Mouse (Mus musculus): ENCODE results near the gene Fkbp6. TPM values are rescaled to one million over a fixed set of nuclear protein-coding genes. Genes with fewer than 3 reads are reported as not detected.

Gene Fkbp6
- polyA plus RNA-seq, 1 experiment from 2014 or later, result 0.38 TPM

- H3K4me2 ChIP-seq (ENCODE audit: low read length), result no peak overlapping the region
- H3K27me3 ChIP-seq (ENCODE audit: control insufficient read depth, insufficient read depth, low read length), result no peaks in the 10 kb centered on the region
- peaks cover 5% of the 10 kb centered on the region; the same call in 1 of the 2 replicates for H3K9me3 ChIP-seq (ENCODE audit: control insufficient read depth, low read length)
- no peak overlapping the region for H3K9ac ChIP-seq (replicated peaks; ENCODE audit: low read length)
- DNase-seq (no peak), ATAC-seq (ENCODE audit: low FRiP score, low TSS enrichment) (no peak)
- no peak overlapping the region for H3K27ac ChIP-seq (replicated peaks; ENCODE audit: low read depth, low read length)
- WGBS, result 77% methylated on average over 7 of the region's 7 CpGs
- no peak overlapping the region for H3K4me3 ChIP-seq (replicated peaks; ENCODE audit: low read depth, low read length)
- H3K4me1 ChIP-seq (ENCODE audit: control insufficient read depth, insufficient read depth, low read length), result no peaks in the 10 kb centered on the region
- H3K36me3 ChIP-seq (ENCODE audit: control insufficient read depth, insufficient read depth, low read length), result no peaks in the 10 kb centered on the region
Measured at GRCm38 (mm10) chr5:135345989-135346388, 3.9 kb downstream of the Fkbp6 start.

- H3K9me3 ChIP-seq (ENCODE audit: control insufficient read depth, low read length), result no peaks in the 10 kb centered on the region
- H3K4me1 ChIP-seq (ENCODE audit: control insufficient read depth, insufficient read depth, low read length), result no peaks in the 10 kb centered on the region
- H3K36me3 ChIP-seq (ENCODE audit: control insufficient read depth, insufficient read depth, low read length), result no peaks in the 10 kb centered on the region
- ATAC-seq (ENCODE audit: low FRiP score, low TSS enrichment) (no peak), DNase-seq (peak; percentile 13)
- H3K4me2 ChIP-seq (ENCODE audit: low read length), result no peak overlapping the region
- no peaks in the 10 kb centered on the region for H3K27me3 ChIP-seq (ENCODE audit: control insufficient read depth, insufficient read depth, low read length)
- 81% methylated on average over 3 of the region's 3 CpGs for WGBS
- no peak overlapping the region for H3K9ac ChIP-seq (replicated peaks; ENCODE audit: low read length)
- no peak overlapping the region for H3K27ac ChIP-seq (replicated peaks; ENCODE audit: low read depth, low read length)
- H3K4me3 ChIP-seq (replicated peaks; ENCODE audit: low read depth, low read length), result no peak overlapping the region
Measured at GRCm38 (mm10) chr5:135337575-135337974, 12.3 kb downstream of the Fkbp6 start.

DNA sequence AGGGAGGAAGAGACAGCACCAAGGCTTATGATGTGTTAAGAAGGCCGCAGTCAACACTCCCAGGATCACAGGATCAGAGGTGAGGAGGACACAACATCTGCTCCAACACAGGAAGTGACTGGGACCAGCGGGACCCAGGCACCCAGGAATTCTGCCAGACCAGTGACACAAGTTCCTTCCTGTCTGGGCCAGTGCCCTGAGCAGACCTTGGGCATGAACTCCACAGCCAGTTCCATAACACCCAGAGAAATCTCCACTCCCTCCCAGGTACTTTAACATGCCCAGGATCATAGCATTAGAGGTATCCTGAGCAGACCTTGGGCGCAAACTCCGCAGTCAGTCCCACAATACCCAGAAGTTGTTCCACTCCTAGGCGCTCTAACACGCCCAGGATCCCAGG lies 18.7 kb downstream of the Fkbp6 start:
- no peak overlapping the region for H3K4me3 ChIP-seq (replicated peaks; ENCODE audit: low read depth, low read length)
- H3K4me1 ChIP-seq (ENCODE audit: control insufficient read depth, insufficient read depth, low read length), result no peaks in the 10 kb centered on the region
- H3K27me3 ChIP-seq (ENCODE audit: control insufficient read depth, insufficient read depth, low read length), result no peaks in the 10 kb centered on the region
- DNase-seq (no peak), ATAC-seq (ENCODE audit: low FRiP score, low TSS enrichment) (no peak)
- no peak overlapping the region for H3K27ac ChIP-seq (replicated peaks; ENCODE audit: low read depth, low read length)
- H3K9me3 ChIP-seq (ENCODE audit: control insufficient read depth, low read length), result no peaks in the 10 kb centered on the region
- 87% methylated on average over 6 of the region's 6 CpGs for WGBS
- H3K4me2 ChIP-seq (ENCODE audit: low read length), result no peak overlapping the region
- no peak overlapping the region for H3K9ac ChIP-seq (replicated peaks; ENCODE audit: low read length)
- H3K36me3 ChIP-seq (ENCODE audit: control insufficient read depth, insufficient read depth, low read length), result no peaks in the 10 kb centered on the region

GRCm38 (mm10) chr5:135330201-135330600 lies 19.6 kb downstream of the Fkbp6 start:
- Histone ChIP-seq H3K27me3 (ENCODE audit: control insufficient read depth, insufficient read depth, low read length) (no peaks in the 10 kb centered on the region), H3K9ac (replicated peaks; ENCODE audit: low read length) (no peak overlapping the region), H3K9me3 (ENCODE audit: control insufficient read depth, low read length) (no peaks in the 10 kb centered on the region), H3K4me1 (ENCODE audit: control insufficient read depth, insufficient read depth, low read length) (no peaks in the 10 kb centered on the region), H3K4me2 (ENCODE audit: low read length) (no peak overlapping the region), H3K27ac (replicated peaks; ENCODE audit: low read depth, low read length) (no peak overlapping the region), H3K4me3 (replicated peaks; ENCODE audit: low read depth, low read length) (no peak overlapping the region), H3K36me3 (ENCODE audit: control insufficient read depth, insufficient read depth, low read length) (no peaks in the 10 kb centered on the region)
- no peak for DNase-seq
- WGBS, result 84% methylated on average over 5 of the region's 5 CpGs
- no peak for ATAC-seq (ENCODE audit: low FRiP score, low TSS enrichment)

GRCm38 (mm10) chr5:135329471-135329870 lies 20.4 kb downstream of the Fkbp6 start:
- no peak overlapping the region for H3K4me2 ChIP-seq (ENCODE audit: low read length)
- WGBS, result 86% methylated on average over 4 of the region's 4 CpGs

GRCm38 (mm10) chr5:135326121-135326659 lies 23.7 kb downstream of the Fkbp6 start:
- WGBS, result 7% methylated on average over 3 of the region's 3 CpGs
- peak; percentile 6 for DNase-seq
- H3K27ac ChIP-seq (replicated peaks; ENCODE audit: low read depth, low read length), result no peak overlapping the region; the same call in 1 of the 2 replicates

More at GRCm38 (mm10) chr5:135329471-135329870, 20.4 kb downstream of the Fkbp6 start:
- H3K9ac ChIP-seq (replicated peaks; ENCODE audit: low read length), result no peak overlapping the region
- no peaks in the 10 kb centered on the region for H3K27me3 ChIP-seq (ENCODE audit: control insufficient read depth, insufficient read depth, low read length)
- ATAC-seq (ENCODE audit: low FRiP score, low TSS enrichment) (no peak), DNase-seq (no peak)
- no peaks in the 10 kb centered on the region for H3K36me3 ChIP-seq (ENCODE audit: control insufficient read depth, insufficient read depth, low read length)
- H3K27ac ChIP-seq (replicated peaks; ENCODE audit: low read depth, low read length), result no peak overlapping the region
- no peaks in the 10 kb centered on the region for H3K9me3 ChIP-seq (ENCODE audit: control insufficient read depth, low read length)
- H3K4me3 ChIP-seq (replicated peaks; ENCODE audit: low read depth, low read length), result no peak overlapping the region
- H3K4me1 ChIP-seq (ENCODE audit: control insufficient read depth, insufficient read depth, low read length), result no peaks in the 10 kb centered on the region

GRCm38 (mm10) chr5:135322197-135322596 lies 27.6 kb downstream of the Fkbp6 start:
- H3K36me3 ChIP-seq (ENCODE audit: control insufficient read depth, insufficient read depth, low read length), result no peaks in the 10 kb centered on the region
- H3K9me3 ChIP-seq (ENCODE audit: control insufficient read depth, low read length), result no peaks in the 10 kb centered on the region
- 90% methylated on average over 1 of the region's 1 CpGs for WGBS
- no peaks in the 10 kb centered on the region for H3K27me3 ChIP-seq (ENCODE audit: control insufficient read depth, insufficient read depth, low read length)
- H3K4me3 ChIP-seq (replicated peaks; ENCODE audit: low read depth, low read length), result no peak overlapping the region
- ATAC-seq (ENCODE audit: low FRiP score, low TSS enrichment), result no peak
- no peaks in the 10 kb centered on the region for H3K4me1 ChIP-seq (ENCODE audit: control insufficient read depth, insufficient read depth, low read length)
- H3K9ac ChIP-seq (replicated peaks; ENCODE audit: low read length), result no peak overlapping the region
- no peak overlapping the region for H3K4me2 ChIP-seq (ENCODE audit: low read length)
- H3K27ac ChIP-seq (replicated peaks; ENCODE audit: low read depth, low read length), result no peak overlapping the region
- no peak for DNase-seq

More at GRCm38 (mm10) chr5:135326121-135326659, 23.7 kb downstream of the Fkbp6 start:
- Histone ChIP-seq H3K9me3 (ENCODE audit: control insufficient read depth, low read length) (no peaks in the 10 kb centered on the region), H3K36me3 (ENCODE audit: control insufficient read depth, insufficient read depth, low read length) (no peaks in the 10 kb centered on the region), H3K9ac (replicated peaks; ENCODE audit: low read length) (0 out of 2 replicates have a peak overlapping the region, but pooled peaks have one; percentile 16), H3K4me2 (ENCODE audit: low read length) (no peak overlapping the region), H3K27me3 (ENCODE audit: control insufficient read depth, insufficient read depth, low read length) (no peaks in the 10 kb centered on the region), H3K4me3 (replicated peaks; ENCODE audit: low read depth, low read length) (no peak overlapping the region), H3K4me1 (ENCODE audit: control insufficient read depth, insufficient read depth, low read length) (no peaks in the 10 kb centered on the region)
- ATAC-seq (ENCODE audit: low FRiP score, low TSS enrichment), result no peak

- no peak for ATAC-seq (ENCODE audit: low FRiP score, low TSS enrichment)
- 67% methylated on average over 2 of the region's 2 CpGs for WGBS
- no peaks in the 10 kb centered on the region for H3K36me3 ChIP-seq (ENCODE audit: control insufficient read depth, insufficient read depth, low read length)
- H3K9ac ChIP-seq (replicated peaks; ENCODE audit: low read length), result no peak overlapping the region
- no peaks in the 10 kb centered on the region for H3K9me3 ChIP-seq (ENCODE audit: control insufficient read depth, low read length)
- no peak overlapping the region for H3K4me2 ChIP-seq (ENCODE audit: low read length)
- H3K4me1 ChIP-seq (ENCODE audit: control insufficient read depth, insufficient read depth, low read length), result no peaks in the 10 kb centered on the region
- peak; percentile 1 for DNase-seq
- no peak overlapping the region for H3K4me3 ChIP-seq (replicated peaks; ENCODE audit: low read depth, low read length)
- no peaks in the 10 kb centered on the region for H3K27me3 ChIP-seq (ENCODE audit: control insufficient read depth, insufficient read depth, low read length)
- no peak overlapping the region for H3K27ac ChIP-seq (replicated peaks; ENCODE audit: low read depth, low read length)
Measured at GRCm38 (mm10) chr5:135319856-135320255, 30.0 kb downstream of the Fkbp6 start.

DNA sequence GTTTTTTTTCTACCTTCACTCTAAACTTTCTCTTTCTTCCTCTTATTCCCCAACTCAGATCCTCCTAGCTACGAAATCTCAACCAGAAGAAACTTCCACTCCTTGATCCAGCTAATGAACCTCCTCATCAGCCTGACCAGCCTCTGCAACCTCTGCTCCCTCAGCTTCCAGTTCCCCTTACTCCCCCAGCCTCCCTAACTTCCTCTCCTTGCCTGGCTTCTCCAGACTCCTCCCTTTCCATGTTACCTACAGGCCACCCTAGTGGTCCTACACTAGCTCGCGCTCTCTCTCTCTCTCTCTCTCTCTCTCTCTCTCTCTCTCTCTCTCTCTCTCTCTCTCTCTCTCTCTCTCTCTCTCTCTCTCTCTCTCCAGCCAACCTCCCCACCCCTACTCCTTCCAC lies 33.7 kb downstream of the Fkbp6 start:
- H3K4me2 ChIP-seq (ENCODE audit: low read length), result no peak overlapping the region
- no peaks in the 10 kb centered on the region for H3K9me3 ChIP-seq (ENCODE audit: control insufficient read depth, low read length)
- ATAC-seq (ENCODE audit: low FRiP score, low TSS enrichment) (no peak), DNase-seq (no peak)
- H3K36me3 ChIP-seq (ENCODE audit: control insufficient read depth, insufficient read depth, low read length), result no peaks in the 10 kb centered on the region
- 86% methylated on average over 3 of the region's 3 CpGs for WGBS
- no peaks in the 10 kb centered on the region for H3K27me3 ChIP-seq (ENCODE audit: control insufficient read depth, insufficient read depth, low read length)
- H3K4me1 ChIP-seq (ENCODE audit: control insufficient read depth, insufficient read depth, low read length), result no peaks in the 10 kb centered on the region
- no peak overlapping the region for H3K27ac ChIP-seq (replicated peaks; ENCODE audit: low read depth, low read length)
- no peak overlapping the region for H3K9ac ChIP-seq (replicated peaks; ENCODE audit: low read length)
- no peak overlapping the region for H3K4me3 ChIP-seq (replicated peaks; ENCODE audit: low read depth, low read length)
